Mouse (Mus musculus) left cerebral cortex, postnatal 4 days (tissue): ENCODE measurements around the gene Plekhj1. TPM values are rescaled to one million over a fixed set of nuclear protein-coding genes. Genes with fewer than 3 reads are reported as not detected.

Source experiments
- DNase-seq: peaks from one replicate; pipeline ENCODE4 v3.0.0-alpha.2; 2022
- intact Hi-C: fragments of 180-260 bp; cut with DNase I; formaldehyde crosslinking; loops from one replicate; pipeline ENCODE4 v1.15.1; 2025
- microRNA-seq: library from miRNA; unstranded; fragments of <30 nt; microRNA quantifications from one replicate; pipeline ENCODE4 v1.2.0, GENCODE M21; 2022
- total RNA-seq, 2 experiments: library from RNA; stranded (reverse); gene quantifications; 2 replicates each; pipeline ENCODE4 v1.2.3; 2021

Plekhj1 gene
- total RNA-seq, 2 experiments from 2014 or later: 73.2 to 86.2 TPM

DNA sequence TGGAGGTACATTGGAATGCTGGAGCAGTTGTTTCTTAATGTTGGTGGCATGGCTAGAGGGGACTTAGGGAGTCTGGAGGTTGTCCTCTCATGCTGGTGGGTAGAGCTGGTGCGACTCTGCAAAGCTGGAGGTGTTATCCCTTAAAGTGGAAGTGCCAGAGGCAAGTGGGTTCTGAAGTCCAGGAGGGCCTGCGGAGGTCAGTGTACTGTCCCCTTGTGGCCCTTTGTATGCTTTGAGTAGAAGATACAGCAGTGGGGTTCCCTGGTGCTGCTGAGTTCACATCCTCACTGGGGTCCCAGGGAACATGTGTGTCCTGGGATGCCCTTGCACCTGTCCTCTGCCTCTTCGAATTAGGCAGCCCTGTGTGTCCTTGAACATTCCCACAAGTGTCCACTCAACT is 42.3 kb downstream of the Plekhj1 start:
- intact Hi-C loops: no loop called here
- no peak for DNase-seq

DNA sequence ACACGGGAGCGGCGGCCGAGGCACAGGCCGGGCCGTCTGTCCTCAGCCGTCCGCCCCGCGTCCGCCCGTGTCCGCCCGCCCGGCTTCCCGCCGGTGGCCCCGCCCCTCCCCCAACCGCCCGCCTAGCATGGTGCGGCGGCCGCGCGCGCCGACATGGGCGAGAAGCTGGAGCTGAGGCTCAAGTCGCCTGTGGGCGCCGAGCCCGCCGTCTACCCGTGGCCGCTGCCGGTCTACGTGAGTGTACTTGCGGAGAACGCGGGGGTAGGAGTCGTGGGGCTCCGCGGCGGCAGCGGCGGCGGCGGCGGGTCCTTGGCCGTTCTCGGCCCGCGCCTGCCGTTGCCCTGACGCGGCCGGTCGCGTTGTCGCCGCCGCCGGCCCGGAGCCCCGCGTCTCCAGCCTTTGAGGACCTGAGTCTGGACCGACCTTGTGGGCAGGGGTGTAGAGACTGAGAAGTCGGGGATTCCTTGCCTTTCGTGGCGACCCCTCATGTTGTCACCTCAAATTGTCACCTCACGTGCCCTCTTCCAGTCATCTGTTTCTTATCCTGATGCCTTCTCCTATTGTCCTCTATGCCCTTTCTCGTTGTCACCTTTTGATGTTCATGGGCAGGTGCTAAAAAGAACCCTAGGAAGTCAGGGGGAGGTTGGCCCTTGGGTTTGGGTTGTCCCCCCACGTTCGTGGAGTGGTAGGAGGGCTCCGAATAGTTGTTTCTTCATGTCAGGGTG is 43.0 kb downstream of the Plekhj1 start:
- intact Hi-C loops: no loop called here

DNA sequence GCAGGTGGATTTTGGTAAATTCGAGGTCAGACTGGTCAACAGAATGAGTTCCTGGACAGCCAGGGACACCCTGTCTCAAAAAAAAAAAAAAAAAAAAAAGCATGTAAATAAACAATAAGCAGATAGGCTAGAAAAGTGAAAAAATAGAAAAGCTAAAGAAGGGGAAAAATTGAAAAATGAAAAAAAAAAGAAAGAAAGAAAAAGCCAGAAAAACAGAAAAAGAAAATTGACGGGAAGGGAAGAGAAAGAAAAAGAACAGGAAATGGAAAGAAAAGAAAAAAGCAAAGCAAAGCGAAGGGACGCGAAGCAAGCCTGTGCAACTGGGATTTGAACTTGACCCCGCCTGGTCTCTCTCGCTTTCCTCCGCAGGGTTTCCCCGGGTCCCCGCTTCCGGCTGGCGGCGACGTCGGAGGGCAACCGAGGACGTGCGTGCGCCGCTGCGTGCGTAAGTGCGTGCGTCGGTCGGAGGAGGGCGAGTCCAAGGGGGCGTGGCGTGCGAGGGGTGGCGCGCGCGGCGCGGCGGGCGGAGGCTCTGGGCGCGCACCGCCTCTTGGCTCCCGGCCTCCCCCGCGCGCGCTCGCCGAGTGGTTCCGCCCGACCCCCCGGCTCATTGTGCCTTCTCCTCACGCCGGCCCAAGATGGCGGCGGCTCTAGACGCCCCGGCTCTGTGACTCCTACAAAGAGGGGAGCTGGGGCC is 43.7 kb downstream of the Plekhj1 start, which contains the start of gene Dot1l:
Gene Dot1l, plus strand, starts transcription at position 613 of the 697 bp plus-strand sequence.
- intact Hi-C loops: no loop called here
- peak; percentile 99 for DNase-seq

More for the DNA sequence above, 43.0 kb downstream of the Plekhj1 start:
- DNase-seq: no peak

DNA sequence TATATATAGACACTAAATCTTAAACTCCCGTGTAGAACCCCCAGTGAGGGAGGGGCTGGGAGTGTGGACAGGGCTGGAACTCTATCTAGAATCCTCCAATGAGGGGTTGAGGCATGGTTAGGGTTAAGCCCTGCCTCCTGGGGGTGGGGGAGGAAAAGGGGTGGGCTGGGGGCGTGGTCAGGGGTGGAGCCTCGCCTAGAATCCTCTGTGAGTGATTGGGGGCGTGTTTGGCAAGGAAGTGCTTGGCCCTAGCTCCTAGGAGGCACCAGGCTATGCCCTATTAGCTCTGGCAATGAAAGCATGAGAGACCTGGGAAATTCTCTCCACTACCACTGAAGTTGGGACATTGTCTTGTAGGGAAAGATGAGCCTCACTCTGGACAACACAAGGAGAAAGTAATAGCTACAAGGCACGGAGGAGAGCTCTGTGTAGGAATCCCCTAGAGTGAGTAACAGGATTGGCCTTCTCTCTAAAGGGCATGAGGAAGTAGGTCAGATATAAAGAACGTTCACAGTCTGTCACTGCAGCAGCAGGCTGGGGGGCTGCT is 46.3 kb downstream of the Plekhj1 start:
- peak; percentile 78 for DNase-seq

DNA sequence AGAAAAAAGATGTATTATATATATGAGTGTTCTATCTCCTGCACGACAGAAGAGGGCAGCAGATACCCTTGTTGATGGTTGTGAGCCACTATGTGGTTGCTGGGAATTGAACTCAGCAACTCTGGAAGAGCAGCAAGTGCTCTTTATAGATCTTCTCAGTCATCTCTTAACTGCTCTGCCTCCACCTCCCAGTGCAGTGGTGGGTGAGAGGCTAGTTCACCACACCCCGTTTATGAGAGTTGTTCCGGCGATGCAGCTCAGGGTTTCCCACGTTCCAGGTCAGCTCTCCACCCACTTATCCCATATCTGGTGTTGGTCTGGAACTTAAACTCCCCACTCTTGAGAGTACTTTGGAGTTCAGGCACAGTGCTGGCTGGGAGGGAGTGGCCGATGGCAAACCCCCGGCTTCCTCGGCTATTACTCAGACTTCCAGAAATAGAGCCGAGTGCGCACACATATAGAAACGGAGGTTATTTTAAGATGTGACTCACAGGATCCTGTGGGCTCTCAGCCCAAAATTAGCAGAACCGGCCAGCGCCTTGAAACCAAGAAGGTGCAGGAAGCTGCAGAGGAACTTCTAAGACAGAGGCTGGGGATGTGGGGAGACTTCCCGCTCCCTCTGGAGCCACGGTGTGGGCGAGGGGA is 47.1 kb downstream of the Plekhj1 start:
- DNase-seq: no peak
- intact Hi-C loops: no loop called here

More for the DNA sequence above, 46.3 kb downstream of the Plekhj1 start:
- intact Hi-C loops: no loop called here

DNA sequence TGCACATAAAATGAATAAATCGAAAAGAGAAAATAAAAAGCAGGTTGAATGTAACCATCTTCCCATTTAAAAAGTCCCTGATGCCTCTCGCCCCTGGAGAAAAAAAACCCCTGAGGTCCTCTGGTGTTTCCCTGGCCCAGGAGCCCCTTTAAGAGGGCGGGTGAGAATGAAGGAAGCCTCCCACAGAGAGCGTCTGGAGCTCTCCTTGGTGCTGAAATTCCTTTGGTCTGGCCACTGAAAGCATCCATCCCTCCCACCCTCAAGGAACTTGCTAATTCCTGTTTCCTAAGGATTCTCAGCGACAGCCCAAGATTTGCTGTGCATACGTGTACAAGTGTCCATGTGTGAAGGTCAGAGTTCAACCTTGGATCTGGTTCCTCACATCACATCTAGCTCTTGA is 49.8 kb downstream of the Plekhj1 start:
- intact Hi-C loops: no loop called here
- no peak for DNase-seq

DNA sequence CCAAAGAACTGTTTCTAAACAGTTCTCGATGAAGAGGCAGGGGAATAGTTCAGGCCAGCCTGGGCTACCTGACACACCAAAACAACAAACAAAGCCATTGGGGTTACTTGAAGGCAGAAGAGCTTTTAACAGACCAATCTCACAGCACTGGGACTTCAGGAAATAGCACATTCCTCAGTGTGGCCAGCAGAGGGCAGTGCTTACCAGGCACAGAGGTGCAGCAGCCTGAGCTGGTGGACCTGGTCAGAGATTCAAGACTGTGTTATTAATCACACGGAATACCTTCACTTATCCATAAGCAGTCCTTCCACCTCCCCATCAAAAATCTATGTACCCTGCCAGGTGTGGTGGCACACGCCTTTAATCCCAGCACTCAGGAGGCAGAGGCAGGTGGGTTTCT is 51.0 kb downstream of the Plekhj1 start:
- intact Hi-C loops: no loop called here
- peak; percentile 84 for DNase-seq

Small RNAs within 50 kb of the gene (microRNA-seq; reads per million reads assigned to microRNA genes)
- 11.1 reads per million, percentile 27 among the genes with 10 or more reads in this experiment for gene Mir1982

Other genes starting within 250 kb of the Plekhj1 start
- gene Rexo1, start 237.1 kb downstream of the Plekhj1 start, total RNA-seq: 10 to 100 TPM; 65.2 to 67.5 TPM
- gene Klf16, start 221.3 kb downstream of the Plekhj1 start, total RNA-seq: 10 to 100 TPM; 34.1 to 35.5 TPM
- 100 to 1,000 TPM; 131 to 133 TPM for gene Abhd17a, start 208.3 kb downstream of the Plekhj1 start, total RNA-seq
- gene Scamp4, start 195.8 kb downstream of the Plekhj1 start, total RNA-seq: 10 to 100 TPM; 30.9 to 34.5 TPM
- gene Adat3, start 195.7 kb downstream of the Plekhj1 start, total RNA-seq: 1 to 10 TPM; 2.9 to 3.6 TPM
- gene Gm49322, start 192.6 kb downstream of the Plekhj1 start, total RNA-seq: 1 to 10 TPM; 3.7 to 4.8 TPM
- 100 to 1,000 TPM; 130 to 138 TPM for gene Csnk1g2, start 175.8 kb downstream of the Plekhj1 start, total RNA-seq
- 10 to 100 TPM; 80.9 to 83.2 TPM for gene Btbd2, start 141.6 kb downstream of the Plekhj1 start, total RNA-seq
- 10 to 100 TPM; 61.6 to 67.1 TPM for gene Mknk2, start 120.5 kb downstream of the Plekhj1 start, total RNA-seq
- 10 to 100 TPM; 52.0 to 52.1 TPM for gene Mob3a, start 96.6 kb downstream of the Plekhj1 start, total RNA-seq
- 10 to 100 TPM; 46.3 to 53.6 TPM for gene Izumo4, start 96.4 kb downstream of the Plekhj1 start, total RNA-seq
- gene Ap3d1, start 56.4 kb downstream of the Plekhj1 start, total RNA-seq: 100 to 1,000 TPM; 142 to 145 TPM
- gene Dot1l, start 43.4 kb downstream of the Plekhj1 start, total RNA-seq: 10 to 100 TPM; 62.1 TPM
- 10 to 100 TPM; 58.0 to 58.2 TPM for gene Sf3a2, start 428 bp downstream of the Plekhj1 start, total RNA-seq
- gene Amh, start 6.6 kb upstream of the Plekhj1 start, total RNA-seq: 1 to 10 TPM; 1.9 to 2.2 TPM
- under 1 TPM; 0.54 to 0.64 TPM for gene Jsrp1, start 14.9 kb upstream of the Plekhj1 start, total RNA-seq
- 100 to 1,000 TPM; 393 to 396 TPM for gene Oaz1, start 28.0 kb upstream of the Plekhj1 start, total RNA-seq
- 10 to 100 TPM; 21.4 to 24.6 TPM for gene Lingo3, start 45.4 kb upstream of the Plekhj1 start, total RNA-seq
- 10 to 100 TPM; 62.0 to 67.4 TPM for gene Lsm7, start 56.6 kb upstream of the Plekhj1 start, total RNA-seq
- gene Sppl2b, start 56.6 kb upstream of the Plekhj1 start, total RNA-seq: 10 to 100 TPM; 77.4 to 86.2 TPM
- under 1 TPM; 0.12 to 0.42 TPM for gene Tmprss9, start 73.2 kb upstream of the Plekhj1 start, total RNA-seq
- 100 to 1,000 TPM; 147 TPM for gene Timm13, start 102.3 kb upstream of the Plekhj1 start, total RNA-seq
- gene Lmnb2, start 119.6 kb upstream of the Plekhj1 start, total RNA-seq: 10 to 100 TPM; 28.5 to 35.7 TPM
- gene Gadd45b, start 131.4 kb upstream of the Plekhj1 start, total RNA-seq: 1 to 10 TPM; 5.3 to 6.2 TPM
- 100 to 1,000 TPM in 1 of 2 experiments, 10 to 100 TPM in 1; 96.7 to 106 TPM for gene Gng7, start 216.3 kb upstream of the Plekhj1 start, total RNA-seq
- 100 to 1,000 TPM; 104 to 111 TPM for gene Diras1, start 227.0 kb upstream of the Plekhj1 start, total RNA-seq
- 10 to 100 TPM; 57.8 to 59.8 TPM for gene Slc39a3, start 238.8 kb upstream of the Plekhj1 start, total RNA-seq